Mouse (Mus musculus): Measurements from ENCODE around the gene Pald1.

GRCm38 (mm10) chr10:61312754-61313153 lies 70.6 kb downstream of the Pald1 start:
- TF ChIP-seq CTCF (IDR thresholded peaks at IDR 0.05; ENCODE audit: extremely low read depth, insufficient read length, insufficient replicate concordance, low read depth, low read length) (no peak), POLR2A (IDR thresholded peaks at IDR 0.05; ENCODE audit: low read depth, low read length) (no peak)
